Mouse (Mus musculus) retina, postnatal 1 day (tissue): ENCODE data around the gene Adar.

Experiments used
- DNase-seq: peaks from one replicate; pipeline ENCODE4 v3.0.0-alpha.2; 2012

Adar gene

GRCm38 (mm10) chr3:89732091-89732490 lies 17.3 kb downstream of the Adar start:
- DNase-seq: no peak

- DNase-seq: no peak
These were observed 23.7 kb downstream of the Adar start for GRCm38 (mm10) chr3:89738509-89738908.

GRCm38 (mm10) chr3:89752307-89752706 lies 37.5 kb downstream of the Adar start:
- no peak for DNase-seq

- DNase-seq: no peak
These were observed 40.5 kb downstream of the Adar start for GRCm38 (mm10) chr3:89755283-89755682.

GRCm38 (mm10) chr3:89757851-89758250 lies 43.0 kb downstream of the Adar start:
- no peak for DNase-seq

GRCm38 (mm10) chr3:89759786-89760185 lies 45.0 kb downstream of the Adar start:
- DNase-seq: no peak

- peak; percentile 88 for DNase-seq
These were observed 49.4 kb downstream of the Adar start, which contains the start of gene Chrnb2 for GRCm38 (mm10) chr3:89764119-89764724. Gene Chrnb2 (minus strand): TSS chr3:89764632.

- DNase-seq: no peak
These were observed 54.8 kb downstream of the Adar start for GRCm38 (mm10) chr3:89769584-89769983.

- DNase-seq: no peak
These were observed 55.7 kb downstream of the Adar start for GRCm38 (mm10) chr3:89770425-89771002.

GRCm38 (mm10) chr3:89772588-89772967 lies 57.8 kb downstream of the Adar start:
- peak; percentile 92 for DNase-seq

- DNase-seq: peak; percentile 98
These were observed 58.3 kb downstream of the Adar start, which contains the start of gene Ube2q1 for GRCm38 (mm10) chr3:89772968-89773709. Gene Ube2q1 (plus strand): TSS chr3:89773616.

- no peak for DNase-seq
These were observed 59.0 kb downstream of the Adar start for GRCm38 (mm10) chr3:89773740-89774211.

- DNase-seq: no peak
These were observed 59.6 kb downstream of the Adar start for GRCm38 (mm10) chr3:89774236-89774960.

GRCm38 (mm10) chr3:89776001-89776400 lies 61.2 kb downstream of the Adar start:
- no peak for DNase-seq

GRCm38 (mm10) chr3:89780102-89780501 lies 65.3 kb downstream of the Adar start:
- DNase-seq: no peak

GRCm38 (mm10) chr3:89781640-89782039 lies 66.8 kb downstream of the Adar start:
- DNase-seq: no peak

- DNase-seq: peak; percentile 77
These were observed 70.3 kb downstream of the Adar start for GRCm38 (mm10) chr3:89784991-89785753.

- DNase-seq: no peak
These were observed 71.5 kb downstream of the Adar start for GRCm38 (mm10) chr3:89786275-89786674.

- peak; percentile 30 for DNase-seq
These were observed 74.0 kb downstream of the Adar start for GRCm38 (mm10) chr3:89788680-89789352.

- DNase-seq: no peak
These were observed 79.8 kb downstream of the Adar start for GRCm38 (mm10) chr3:89794616-89795015.

GRCm38 (mm10) chr3:89795746-89796145 lies 80.9 kb downstream of the Adar start:
- DNase-seq: peak; percentile 12

- no peak for DNase-seq
These were observed 81.5 kb downstream of the Adar start for GRCm38 (mm10) chr3:89796358-89796757.
